Mouse (Mus musculus): ENCODE data around the gene Sparc. TPM values are rescaled to one million over a fixed set of nuclear protein-coding genes. Genes with fewer than 3 reads are reported as not detected.

The Sparc gene
- total RNA-seq, 2 experiments from 2014 or later: 378 to 402 TPM

DNA sequence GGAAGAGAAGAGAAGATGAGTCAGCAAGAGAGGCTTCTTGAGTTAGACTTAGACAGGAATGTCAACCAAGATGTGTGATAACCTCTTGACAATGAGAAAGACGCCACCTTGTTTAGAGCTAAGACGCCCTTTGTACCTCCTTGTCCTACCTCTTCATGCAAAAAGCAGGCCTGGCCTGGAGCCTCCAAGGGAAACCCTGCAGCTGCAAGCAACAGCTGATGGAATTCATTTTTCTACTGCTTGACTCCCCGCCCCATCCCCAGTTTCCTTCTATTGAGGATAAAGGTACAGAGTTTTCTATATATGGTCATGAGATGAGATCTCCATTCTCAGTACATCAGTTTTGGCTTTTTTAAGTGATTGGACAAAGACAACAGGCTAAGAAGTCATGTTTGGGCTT, 13.0 kb downstream of the Sparc start:
- DNase-seq (ENCODE audit: low spot score in 2 of 2): no peak

DNA sequence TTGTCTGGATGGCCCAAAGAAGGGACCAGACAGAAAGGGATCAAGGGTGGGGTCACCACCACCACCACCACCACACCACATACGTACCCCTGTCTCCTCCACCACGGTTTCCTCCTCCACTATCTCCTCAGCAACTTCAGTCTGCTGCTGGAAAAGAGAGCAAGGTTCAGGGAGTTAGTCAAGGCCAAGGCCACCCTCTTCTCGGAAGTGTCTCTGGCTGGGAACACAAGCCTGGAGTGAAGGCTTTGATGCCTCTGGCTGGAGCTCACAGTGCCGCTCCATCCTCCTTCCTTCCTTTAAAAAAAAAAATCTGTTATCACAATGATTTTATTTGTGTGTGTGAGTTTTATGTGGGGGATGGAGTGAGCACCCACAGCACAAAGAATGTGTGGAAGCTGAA, 15.8 kb downstream of the Sparc start:
- DNase-seq (ENCODE audit: low spot score in 2 of 2): no peak

- DNase-seq (ENCODE audit: low spot score in 2 of 2): no peak
Observed at GRCm38 (mm10) chr11:55405601-55406469, 17.1 kb downstream of the Sparc start.

GRCm38 (mm10) chr11:55404659-55405457, 18.1 kb downstream of the Sparc start:
- no peak for DNase-seq (ENCODE audit: low spot score in 2 of 2)

DNA sequence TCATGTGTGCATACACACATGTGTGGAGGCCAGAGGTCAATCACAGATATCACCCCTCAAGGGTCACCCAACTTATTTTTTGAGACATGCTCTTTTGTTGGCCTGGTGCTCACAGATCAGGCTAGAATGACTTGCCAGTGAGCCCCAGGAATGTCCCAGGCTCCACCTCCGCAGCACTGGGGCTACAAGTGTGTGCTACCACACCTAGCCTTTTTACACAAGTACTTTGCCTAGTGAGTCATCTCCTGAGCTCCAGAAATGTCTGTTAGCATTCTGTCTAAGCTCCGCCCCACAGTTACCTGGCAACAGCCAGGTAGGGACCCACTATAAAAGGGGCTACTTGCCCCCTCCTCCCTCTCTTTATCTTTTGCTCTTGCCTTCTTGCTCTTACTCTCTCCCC, 22.1 kb downstream of the Sparc start:
- DNase-seq (ENCODE audit: low spot score in 2 of 2): no peak

DNA sequence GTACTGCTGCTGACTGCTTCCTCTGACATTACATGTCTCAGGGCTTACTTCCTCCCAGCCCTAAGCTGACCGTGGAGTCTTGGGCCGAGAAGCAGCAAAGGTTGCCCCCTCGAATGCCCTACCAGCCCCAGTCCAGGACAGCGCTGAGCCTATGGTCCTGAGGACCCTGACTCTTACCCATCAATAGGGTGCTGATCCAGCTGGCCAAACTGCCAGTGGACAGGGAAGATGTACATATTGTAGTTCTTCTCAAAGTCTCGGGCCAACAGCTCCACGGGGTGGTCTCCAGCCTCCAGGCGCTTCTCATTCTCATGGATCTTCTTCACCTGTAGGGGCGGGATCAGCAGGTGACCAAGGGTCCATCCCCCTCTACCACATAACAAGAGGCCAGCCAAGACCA, 24.6 kb downstream of the Sparc start:
- no peak for DNase-seq (ENCODE audit: low spot score in 2 of 2)

DNA sequence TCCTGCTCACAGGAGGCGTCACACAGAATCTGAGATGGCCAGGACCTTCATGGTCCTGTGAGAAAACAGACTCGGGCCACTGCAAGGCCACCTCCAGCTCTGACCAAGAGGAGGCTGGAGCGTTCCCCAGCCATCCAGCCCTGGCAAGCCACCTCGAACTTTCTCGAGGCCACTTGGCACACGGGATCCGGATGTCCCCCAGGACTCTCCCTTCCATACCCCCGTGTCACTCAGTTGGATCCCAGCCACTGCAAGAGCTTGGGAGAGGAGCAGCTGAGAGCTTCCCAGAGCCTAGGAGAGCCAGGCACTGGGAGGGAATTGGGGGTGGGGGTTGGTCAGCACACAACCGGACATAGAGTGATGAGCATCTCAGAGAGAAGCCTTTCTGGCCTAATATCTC, 25.5 kb downstream of the Sparc start:
- peak; percentile 30 to 33 for DNase-seq (ENCODE audit: low spot score in 2 of 2)

DNA sequence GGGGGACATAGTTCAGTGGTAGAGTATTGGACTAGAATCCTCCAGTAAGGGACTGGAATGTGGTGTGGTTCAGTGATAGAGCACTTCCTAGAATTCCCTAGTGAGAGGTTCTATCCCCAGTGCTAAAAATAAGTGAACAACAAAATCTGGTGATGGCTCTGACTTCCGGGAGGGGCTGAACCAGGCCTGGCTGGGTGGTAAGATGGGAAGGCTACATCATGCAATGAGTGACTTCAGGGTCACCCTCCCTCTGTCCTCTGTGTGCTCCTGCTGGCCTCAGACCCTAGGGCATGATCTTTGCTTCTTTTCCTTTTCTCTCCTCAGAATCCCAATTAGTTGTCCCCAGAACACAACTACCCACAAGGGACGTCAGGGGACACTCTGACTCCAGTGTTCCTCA, 25.9 kb downstream of the Sparc start:
- DNase-seq (ENCODE audit: low spot score in 2 of 2): no peak

- no peak for DNase-seq (ENCODE audit: low spot score in 2 of 2)
Observed at GRCm38 (mm10) chr11:55395073-55395642, 27.8 kb downstream of the Sparc start.

- no peak for DNase-seq (ENCODE audit: low spot score in 2 of 2)
Observed at GRCm38 (mm10) chr11:55394592-55394991, 28.4 kb downstream of the Sparc start.

GRCm38 (mm10) chr11:55392474-55392873, 30.5 kb downstream of the Sparc start:
- DNase-seq (ENCODE audit: low spot score in 2 of 2): peak in 1 of 2 experiments; percentile 55

DNA sequence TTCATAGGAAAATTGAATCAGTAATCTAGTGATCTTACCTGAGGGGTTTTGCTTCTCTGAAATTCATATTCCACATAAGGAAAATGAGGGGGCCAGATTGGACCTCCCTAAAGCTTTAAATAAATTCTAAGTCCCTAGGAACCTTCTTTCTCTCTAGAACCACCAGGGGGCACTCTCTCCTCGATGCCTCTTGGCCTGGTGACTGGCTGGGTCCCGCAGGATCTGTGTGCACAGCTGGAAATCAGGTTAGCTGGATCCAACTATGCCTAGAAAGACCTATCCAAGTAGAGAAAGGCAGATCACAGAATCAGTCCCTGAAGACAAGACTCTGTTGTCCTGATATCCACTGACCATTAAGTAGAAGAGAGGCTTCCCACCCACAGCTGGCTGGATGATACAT, 33.2 kb downstream of the Sparc start:
- DNase-seq (ENCODE audit: low spot score in 2 of 2): peak; percentile 49 to 68

GRCm38 (mm10) chr11:55387576-55387975, 35.4 kb downstream of the Sparc start:
- no peak for DNase-seq (ENCODE audit: low spot score in 2 of 2)

DNA sequence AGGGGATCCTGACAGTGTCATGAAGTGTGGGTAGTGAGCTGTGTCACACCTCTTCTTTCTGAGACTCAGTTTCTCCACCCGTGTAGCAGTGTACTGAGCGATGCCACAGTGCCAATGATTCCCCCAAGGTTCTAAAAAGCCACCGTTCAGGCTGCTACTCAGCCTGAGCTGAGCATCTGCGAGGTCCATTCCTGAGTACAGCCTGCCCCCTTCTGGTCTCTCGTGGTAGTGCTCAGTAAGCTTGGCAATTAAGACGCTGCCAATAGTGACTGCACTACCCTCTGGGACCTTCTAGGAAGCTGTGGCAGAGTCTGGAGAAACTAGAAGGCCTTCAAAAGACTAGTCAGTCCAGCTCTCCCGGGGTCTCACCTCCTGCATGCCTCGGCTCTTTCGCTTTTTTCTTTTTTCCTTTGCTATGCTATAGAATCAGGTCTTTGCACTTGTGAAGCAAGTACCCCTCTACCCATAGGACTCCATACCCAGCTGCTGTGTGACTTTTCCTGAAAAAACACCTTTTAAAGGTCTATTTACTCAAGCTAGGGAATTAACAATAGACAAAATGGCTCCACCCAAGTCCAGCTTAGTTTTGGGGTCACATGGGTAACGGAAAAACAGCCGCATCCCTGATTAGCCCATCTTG, 36.4 kb downstream of the Sparc start:
- DNase-seq (ENCODE audit: low spot score in 2 of 2): peak; percentile 96 to 97

GRCm38 (mm10) chr11:55383463-55384045, 39.4 kb downstream of the Sparc start:
- no peak for DNase-seq (ENCODE audit: low spot score in 2 of 2)

DNA sequence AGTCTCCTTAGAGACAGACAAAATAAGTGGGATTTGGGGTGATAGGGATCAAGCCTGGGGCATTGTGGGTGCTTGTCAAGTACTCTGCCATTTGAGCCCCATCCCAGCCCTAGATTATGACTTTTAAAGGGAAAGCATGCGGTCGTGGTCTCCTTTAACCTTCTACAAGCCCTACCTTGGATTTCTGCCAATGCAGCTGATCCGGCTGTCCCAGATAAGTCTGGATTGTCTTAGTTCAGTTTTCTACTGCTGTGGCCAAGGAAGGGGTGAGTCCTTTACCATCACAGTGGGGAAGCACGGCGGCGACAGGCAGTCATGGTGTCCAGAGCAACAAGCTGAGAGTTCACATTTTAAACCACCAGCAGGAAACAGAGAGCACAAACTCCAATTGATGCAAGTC, 42.1 kb downstream of the Sparc start:
- DNase-seq (ENCODE audit: low spot score in 2 of 2): no peak

GRCm38 (mm10) chr11:55378371-55378770, 44.6 kb downstream of the Sparc start:
- peak; percentile 37 to 66 for DNase-seq (ENCODE audit: low spot score in 2 of 2)

GRCm38 (mm10) chr11:55373838-55374237, 49.1 kb downstream of the Sparc start:
- DNase-seq (ENCODE audit: low spot score in 2 of 2): no peak

GRCm38 (mm10) chr11:55373373-55373772, 49.6 kb downstream of the Sparc start:
- DNase-seq (ENCODE audit: low spot score in 2 of 2): no peak

DNA sequence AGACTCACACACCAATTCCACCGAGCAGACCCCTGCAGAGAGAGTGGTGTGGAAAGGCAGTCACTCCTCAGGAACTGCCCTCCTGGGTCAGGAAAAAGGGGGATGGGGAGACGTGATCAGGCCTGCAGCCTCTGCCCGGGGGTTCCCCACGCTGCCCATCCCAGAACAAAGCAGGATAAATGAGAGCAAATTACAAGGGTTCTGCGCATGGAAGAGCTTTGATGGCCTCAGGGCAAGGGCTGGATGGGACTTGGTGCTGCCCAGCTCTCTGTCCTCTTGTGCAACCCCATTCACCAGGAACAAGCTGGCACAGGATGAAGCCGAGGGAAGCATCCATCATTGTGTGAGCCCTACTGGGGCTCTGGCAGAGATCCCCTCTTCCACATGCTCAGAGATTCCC, 51.0 kb downstream of the Sparc start:
- no peak for DNase-seq (ENCODE audit: low spot score in 2 of 2)

DNA sequence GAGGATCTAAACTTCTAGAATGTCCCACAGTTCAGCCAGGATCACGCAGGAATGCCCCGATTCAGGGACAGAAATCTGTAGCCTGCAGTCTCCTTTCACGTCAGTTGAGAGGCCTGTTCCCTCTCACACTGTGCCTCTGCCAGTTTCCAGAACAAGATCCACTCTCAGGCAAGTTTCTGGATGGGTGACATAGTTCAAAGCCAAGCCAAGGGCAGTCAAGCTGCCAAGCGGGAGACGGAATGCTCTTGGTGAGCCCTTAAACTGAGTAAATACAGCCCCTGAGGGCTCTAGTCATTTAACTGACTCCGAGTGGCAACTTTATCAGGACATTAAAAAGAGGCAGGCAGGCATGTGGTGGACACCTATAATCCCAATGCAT, 53.9 kb downstream of the Sparc start:
- DNase-seq (ENCODE audit: low spot score in 2 of 2): peak; percentile 26 to 34
